Mouse (Mus musculus): ENCODE data around the gene Ric8b.

DNA sequence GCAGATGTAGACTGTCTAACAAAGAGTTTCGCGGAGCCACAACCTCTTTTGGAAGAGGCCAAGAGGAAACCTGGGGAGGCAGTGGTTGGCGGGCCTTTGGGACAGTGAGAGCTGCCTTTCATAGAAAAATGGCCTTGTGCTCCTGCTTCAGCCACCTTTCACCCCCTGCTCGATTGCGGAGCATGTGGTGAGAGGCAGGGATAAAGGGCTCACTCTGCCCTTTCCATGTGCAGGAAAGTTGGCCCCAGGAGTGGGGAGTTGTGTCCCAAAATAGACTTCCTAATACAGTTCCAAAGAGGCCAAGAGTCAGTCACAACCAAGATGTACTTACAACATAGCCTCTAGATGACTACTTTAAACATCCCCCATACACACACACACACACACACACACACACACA is 15.7 kb upstream of the Ric8b start:
- TF ChIP-seq CEBPB (IDR thresholded peaks at IDR 0.05; ENCODE audit: insufficient read depth, poor library complexity, severe bottlenecking) (no peak), USF1 (IDR thresholded peaks at IDR 0.05; ENCODE audit: low read depth) (no peak), TCF12 (IDR thresholded peaks at IDR 0.05; ENCODE audit: insufficient read depth, poor library complexity, severe bottlenecking) (no peak), POLR2A (IDR thresholded peaks at IDR 0.05; ENCODE audit: insufficient read length, low read depth) (no peak), TCF3 (IDR thresholded peaks at IDR 0.05; ENCODE audit: insufficient read length, low read depth) (no peak), MYOG (IDR thresholded peaks at IDR 0.05; ENCODE audit: control insufficient read depth in 1 of 3, insufficient read depth in 1 of 3, insufficient read length in 2 of 3, low read depth in 2 of 3) (no peak), MAX (IDR thresholded peaks at IDR 0.05; ENCODE audit: low read depth) (no peak)
